Mouse (Mus musculus) megakaryocyte, embryonic 14.5 days (primary cell): ENCODE measurements around the gene Nyap1.

Source experiments
- FLI1 ChIP-seq: IDR thresholded peaks from 2 replicates; pipeline ENCODE4 v1.6.1; 2012; ENCODE audit warnings: low read length, inconsistent platforms, mixed read lengths
- GATA1 ChIP-seq: IDR thresholded peaks from 3 replicates; pipeline ENCODE4 v1.6.1; 2012; ENCODE audit warnings: mixed read lengths, low read length, inconsistent platforms, borderline replicate concordance

DNA sequence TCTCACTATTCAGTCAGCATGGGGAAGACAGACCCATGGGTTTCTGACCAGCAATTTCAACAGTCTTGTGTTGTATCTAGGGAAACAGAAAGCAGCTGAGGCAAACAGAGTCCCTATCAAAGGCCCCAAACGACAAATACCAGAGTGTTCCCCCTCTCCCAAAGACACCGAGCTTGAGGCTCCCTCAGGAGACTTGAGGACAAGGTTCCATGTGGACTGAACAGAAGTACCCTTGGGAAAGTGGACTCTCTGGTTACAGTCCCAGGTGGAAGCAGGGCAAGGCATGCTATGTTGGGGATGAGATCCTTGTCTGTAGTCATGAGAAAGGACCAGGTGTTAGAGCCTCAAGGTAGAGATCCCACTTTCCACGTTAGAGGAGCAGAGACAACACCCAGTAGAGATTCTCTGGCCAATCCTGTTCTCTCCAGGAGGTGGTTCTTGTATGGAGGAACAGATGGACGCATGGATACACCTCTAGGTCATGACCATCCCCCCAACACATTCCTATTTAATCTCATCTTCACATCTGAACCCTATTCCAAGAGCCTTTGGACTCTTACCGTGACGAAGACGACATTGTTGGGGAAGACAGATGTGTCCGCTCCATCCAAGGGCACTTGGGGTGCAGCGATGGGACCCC lies 42.6 kb upstream of the Nyap1 start:
- no peak for TF ChIP-seq FLI1
- TF ChIP-seq GATA1, result no peak
